Mouse (Mus musculus) intestine, embryonic 14.5 days (tissue): ENCODE measurements around the gene Dcaf7. TPM values are rescaled to one million over a fixed set of nuclear protein-coding genes. Genes with fewer than 3 reads are reported as not detected.

Source experiments
- ATAC-seq: fragments of 200-750 bp; cut with Nextera tagmentation; replicated peaks from 2 replicates; pipeline ENCODE4 v1.8.0; 2017; ENCODE audit warnings: low read depth, moderate number of reproducible peaks, moderate TSS enrichment, moderate library complexity; ENCODE audit not compliant: low FRiP score, low TSS enrichment
- DNase-seq: peaks from one replicate; pipeline ENCODE4 v3.0.0-alpha.2; 2018; ENCODE audit warnings: low spot score
- H3K27ac ChIP-seq: fragments of 300-500 bp; sonication (generic); 2 replicates; pipeline ENCODE4 v1.5.1; 2014; ENCODE audit warnings: low read depth, mild to moderate bottlenecking, control low read depth
- H3K27me3 ChIP-seq: fragments of 300-500 bp; sonication (generic); replicated peaks from 2 replicates; pipeline ENCODE4 v1.6.1; 2014; ENCODE audit warnings: low read length, control low read depth; ENCODE audit not compliant: control insufficient read depth, insufficient read depth
- H3K36me3 ChIP-seq: fragments of 300-500 bp; sonication (generic); 2 replicates; pipeline ENCODE4 v1.6.1; 2014; ENCODE audit warnings: low read length, control low read depth; ENCODE audit not compliant: control insufficient read depth, insufficient read depth
- H3K4me1 ChIP-seq: fragments of 300-500 bp; sonication (generic); replicated peaks from 2 replicates; pipeline ENCODE4 v1.6.1; 2014; ENCODE audit warnings: low read length, control low read depth, mixed read lengths; ENCODE audit not compliant: control insufficient read depth, insufficient read depth
- H3K4me2 ChIP-seq: fragments of 300-500 bp; sonication (generic); 2 replicates; pipeline ENCODE4 v1.6.1; 2014; ENCODE audit warnings: low read length
- H3K4me3 ChIP-seq: fragments of 300-500 bp; sonication (generic); 2 replicates; pipeline ENCODE4 v1.5.1; 2014; ENCODE audit warnings: low read depth, low read length, control low read depth, mixed read lengths
- H3K9ac ChIP-seq: fragments of 300-500 bp; sonication (generic); 2 replicates; pipeline ENCODE4 v1.6.1; 2014; ENCODE audit warnings: mild to moderate bottlenecking, low read length
- H3K9me3 ChIP-seq: fragments of 300-500 bp; sonication (generic); 2 replicates; pipeline ENCODE4 v1.6.1; 2016; ENCODE audit warnings: low read length, control low read depth; ENCODE audit not compliant: control insufficient read depth
- WGBS: fragments of 180-500 bp; shearing (Covaris S2); extraction: QIAGEN DNeasy Blood & Tissue Kit; methylation state at CpG from one replicate; pipeline ENCODE4 v1.1.7; 2014; 5-methylcytosine and 5-hydroxymethylcytosine counted together
- polyA plus RNA-seq: library from polyadenylated mRNA; unstranded; fragments of >200 nt; fragmentation: Nextera tagmentation; extraction: Ambion mirVana; gene quantifications from 2 replicates; pipeline ENCODE4 v1.2.1, GENCODE M21; 2014

Gene Dcaf7
- polyA plus RNA-seq, 1 experiment from 2014 or later: 62.2 TPM

DNA sequence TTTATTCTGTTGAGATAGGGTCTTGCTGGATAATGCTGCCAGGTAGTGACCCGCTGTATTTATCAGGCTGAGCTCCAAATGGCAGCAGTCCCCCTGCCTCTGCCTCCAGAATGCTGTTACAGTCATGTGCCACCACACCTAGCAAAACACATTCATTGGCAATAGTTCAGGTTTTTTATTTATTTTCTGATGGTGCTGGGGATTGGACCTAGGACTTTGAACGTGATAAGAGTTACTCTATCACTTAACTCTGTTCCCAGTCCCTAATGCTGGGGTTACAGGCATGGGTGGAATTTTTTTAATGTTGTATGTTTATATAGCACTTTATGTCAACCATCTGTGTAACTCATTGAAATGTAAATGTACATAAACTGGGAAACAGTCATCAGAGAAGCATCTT, 17.2 kb downstream of the Dcaf7 start:
- Histone ChIP-seq H3K27ac (no peak overlapping the region), H3K27me3 (no peaks in the 10 kb centered on the region), H3K36me3 (peaks cover 96% of the 10 kb centered on the region), H3K4me1 (no peaks in the 10 kb centered on the region), H3K4me2 (no peak overlapping the region), H3K4me3 (no peak overlapping the region), H3K9me3 (no peaks in the 10 kb centered on the region), H3K9ac (no peak overlapping the region)
- ATAC-seq (no peak), DNase-seq (no peak)
- 91% methylated on average over 2 of the region's 2 CpGs for WGBS

- Histone ChIP-seq H3K27ac (no peak overlapping the region), H3K36me3 (peaks cover 96% of the 10 kb centered on the region), H3K27me3 (no peaks in the 10 kb centered on the region), H3K4me3 (no peak overlapping the region), H3K9me3 (no peaks in the 10 kb centered on the region), H3K4me2 (no peak overlapping the region), H3K9ac (no peak overlapping the region), H3K4me1 (no peaks in the 10 kb centered on the region)
- DNase-seq (no peak), ATAC-seq (no peak)
- 94% methylated on average over 8 of the region's 8 CpGs for WGBS
These were observed 17.9 kb downstream of the Dcaf7 start for GRCm38 (mm10) chr11:106054600-106054999.

- DNase-seq (no peak), ATAC-seq (no peak)
- no peaks in the 10 kb centered on the region for H3K9me3 ChIP-seq
- H3K36me3 ChIP-seq: peaks cover 96% of the 10 kb centered on the region
- H3K9ac ChIP-seq: no peak overlapping the region
- no peaks in the 10 kb centered on the region for H3K27me3 ChIP-seq
- no peak overlapping the region for H3K4me3 ChIP-seq
- no peak overlapping the region for H3K27ac ChIP-seq
- WGBS: 89% methylated on average over 6 of the region's 6 CpGs
- no peak overlapping the region for H3K4me2 ChIP-seq
- no peaks in the 10 kb centered on the region for H3K4me1 ChIP-seq
These were observed 18.7 kb downstream of the Dcaf7 start for GRCm38 (mm10) chr11:106055341-106055740.

DNA sequence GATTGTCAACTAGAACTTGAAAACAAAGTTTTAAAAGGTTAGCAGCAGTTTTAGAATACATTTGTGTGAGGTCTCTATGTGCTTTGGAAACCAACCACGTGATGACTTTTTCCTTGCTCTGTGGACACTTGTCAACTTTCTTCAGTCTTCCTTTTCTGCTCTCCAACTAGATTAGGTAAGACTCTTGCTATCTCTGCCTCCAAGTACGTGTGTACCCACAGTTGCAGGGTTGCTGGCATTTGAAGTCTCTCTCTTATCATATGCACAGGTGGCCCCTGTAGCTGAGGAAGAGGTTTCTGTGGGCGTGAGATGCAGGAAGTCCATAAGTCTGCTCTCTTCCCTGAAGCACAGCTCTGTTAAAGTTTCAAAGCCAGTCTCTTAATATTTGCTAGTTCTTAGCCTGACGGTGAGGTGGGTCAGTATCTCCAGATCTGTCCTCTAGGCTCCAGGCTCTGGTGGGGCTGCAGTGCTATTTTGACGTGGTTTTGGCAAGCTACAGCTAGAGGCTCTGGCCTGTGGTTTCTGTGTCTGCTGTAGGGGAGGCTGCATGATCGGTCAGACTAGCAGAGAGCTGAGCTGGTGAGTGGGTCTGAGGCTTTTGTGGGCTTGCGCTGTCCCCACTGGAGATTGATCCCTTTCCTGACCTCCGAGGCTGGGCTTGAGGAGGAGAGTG, 20.3 kb downstream of the Dcaf7 start:
- WGBS: 95% methylated on average over 8 of the region's 8 CpGs
- Histone ChIP-seq H3K27ac (no peak overlapping the region), H3K36me3 (peaks cover 80% of the 10 kb centered on the region), H3K9ac (no peak overlapping the region), H3K4me1 (no peaks in the 10 kb centered on the region), H3K4me2 (no peak overlapping the region), H3K4me3 (no peak overlapping the region), H3K27me3 (no peaks in the 10 kb centered on the region), H3K9me3 (no peaks in the 10 kb centered on the region)
- no peak for ATAC-seq
- DNase-seq: no peak

- H3K4me3 ChIP-seq: no peak overlapping the region
- no peak overlapping the region for H3K4me2 ChIP-seq
- peaks cover 69% of the 10 kb centered on the region for H3K36me3 ChIP-seq
- no peaks in the 10 kb centered on the region for H3K27me3 ChIP-seq
- DNase-seq (no peak), ATAC-seq (no peak)
- no peaks in the 10 kb centered on the region for H3K9me3 ChIP-seq
- H3K27ac ChIP-seq: no peak overlapping the region
- WGBS: 84% methylated on average over 8 of the region's 8 CpGs
- no peaks in the 10 kb centered on the region for H3K4me1 ChIP-seq
- no peak overlapping the region for H3K9ac ChIP-seq
These were observed 21.3 kb downstream of the Dcaf7 start for GRCm38 (mm10) chr11:106058020-106058419.

DNA sequence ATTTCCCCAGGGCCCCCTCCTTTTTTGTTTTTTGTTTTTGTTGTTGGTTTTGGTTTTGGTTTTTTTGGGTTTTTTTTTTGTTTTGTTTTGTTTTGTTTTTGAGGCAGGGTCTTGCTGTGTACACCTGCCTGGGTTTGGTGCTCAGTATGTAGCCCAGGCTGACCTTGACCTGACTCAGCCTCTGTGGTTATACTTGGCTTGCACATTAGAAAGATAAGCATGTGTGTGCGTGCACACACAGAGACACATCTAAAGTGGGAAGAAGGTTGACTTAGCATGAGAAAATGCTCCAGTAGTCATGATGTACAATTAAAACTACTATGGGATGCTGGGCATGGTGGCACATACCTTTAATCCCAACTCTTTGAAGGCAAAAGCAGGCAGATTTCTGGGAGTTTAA, 23.9 kb downstream of the Dcaf7 start:
- DNase-seq (no peak), ATAC-seq (no peak)
- Histone ChIP-seq H3K36me3 (peaks cover 44% of the 10 kb centered on the region), H3K4me2 (no peak overlapping the region), H3K4me1 (no peaks in the 10 kb centered on the region), H3K4me3 (no peak overlapping the region), H3K27me3 (no peaks in the 10 kb centered on the region), H3K27ac (no peak overlapping the region), H3K9ac (no peak overlapping the region), H3K9me3 (no peaks in the 10 kb centered on the region)
- 92% methylated on average over 1 of the region's 1 CpGs for WGBS

DNA sequence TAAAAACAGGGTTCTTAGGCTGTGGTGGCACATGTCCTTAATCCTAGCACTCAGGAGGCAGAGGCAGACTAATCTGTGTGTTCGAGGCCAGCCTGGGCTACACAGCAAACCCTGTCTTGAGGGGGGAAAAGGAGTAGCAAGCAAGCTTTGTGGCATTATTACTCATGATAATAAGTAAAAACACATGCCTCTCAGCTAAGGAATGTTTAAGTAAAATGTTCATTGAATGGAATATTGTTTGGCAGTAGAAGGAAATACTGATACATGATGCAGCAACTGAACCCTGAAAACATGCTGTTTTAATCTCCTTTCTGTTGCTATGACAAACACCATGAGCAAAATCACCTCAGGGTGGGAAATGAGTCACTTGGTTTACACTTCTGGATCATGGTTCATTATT, 24.6 kb downstream of the Dcaf7 start:
- DNase-seq (no peak), ATAC-seq (no peak)
- Histone ChIP-seq H3K4me1 (no peaks in the 10 kb centered on the region), H3K36me3 (peaks cover 37% of the 10 kb centered on the region), H3K27me3 (no peaks in the 10 kb centered on the region), H3K4me2 (no peak overlapping the region), H3K27ac (no peak overlapping the region), H3K9ac (no peak overlapping the region), H3K9me3 (no peaks in the 10 kb centered on the region), H3K4me3 (no peak overlapping the region)
- WGBS: 97% methylated on average over 1 of the region's 1 CpGs

DNA sequence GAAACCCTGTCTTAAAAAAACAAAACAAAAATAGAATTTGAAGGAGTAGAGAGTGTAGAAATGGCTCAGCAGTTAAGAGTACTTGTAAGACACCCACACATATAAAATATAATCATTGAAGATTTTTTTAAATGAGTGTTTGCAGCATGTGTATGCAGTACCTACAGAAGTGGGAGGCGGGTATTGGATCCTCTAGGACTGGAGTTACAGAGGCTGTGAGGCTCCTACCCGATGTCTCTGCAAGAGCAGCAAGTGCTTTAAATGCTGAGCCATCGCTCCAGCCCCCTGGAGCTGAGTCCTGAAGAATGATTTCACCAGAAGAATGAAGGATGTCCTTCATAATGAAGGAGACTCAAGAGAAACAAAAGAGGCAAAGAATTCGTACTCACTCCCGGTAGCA, 27.1 kb downstream of the Dcaf7 start:
- 84% methylated on average over 5 of the region's 5 CpGs for WGBS
- DNase-seq (no peak), ATAC-seq (no peak)
- no peaks in the 10 kb centered on the region for H3K27me3 ChIP-seq
- no peak overlapping the region for H3K9ac ChIP-seq
- no peaks in the 10 kb centered on the region; the same call in 1 of the 2 replicates for H3K4me1 ChIP-seq
- no peaks in the 10 kb centered on the region for H3K9me3 ChIP-seq
- H3K36me3 ChIP-seq: peaks cover 14% of the 10 kb centered on the region
- no peak overlapping the region for H3K4me2 ChIP-seq
- no peak overlapping the region for H3K27ac ChIP-seq
- H3K4me3 ChIP-seq: no peak overlapping the region
